Mouse (Mus musculus) intestine, embryonic 16.5 days (tissue): ENCODE measurements around the gene Dapp1. TPM values are rescaled to one million over a fixed set of nuclear protein-coding genes. Genes with fewer than 3 reads are reported as not detected.
A peak's percentile ranks its signal among the peaks of the same experiment; 100 is the strongest.

Source experiments
- ATAC-seq: fragments of 200-750 bp; cut with Nextera tagmentation; 2 replicates; pipeline ENCODE4 v1.8.0; 2017; ENCODE audit warnings: moderate TSS enrichment, moderate library complexity
- H3K27ac ChIP-seq: fragments of 300-500 bp; sonication (generic); 2 replicates; pipeline ENCODE4 v1.5.1; 2014; ENCODE audit warnings: mild to moderate bottlenecking, low read length
- H3K27me3 ChIP-seq: fragments of 300-500 bp; sonication (generic); replicated peaks from 2 replicates; pipeline ENCODE4 v1.6.1; 2014; ENCODE audit warnings: low read length, control low read depth, mixed read lengths; ENCODE audit not compliant: control insufficient read depth, insufficient read depth
- H3K36me3 ChIP-seq: fragments of 300-500 bp; sonication (generic); 2 replicates; pipeline ENCODE4 v1.6.1; 2014; ENCODE audit warnings: low read length, control low read depth; ENCODE audit not compliant: control insufficient read depth, insufficient read depth
- H3K4me1 ChIP-seq: fragments of 300-500 bp; sonication (generic); 2 replicates; pipeline ENCODE4 v1.6.1; 2014; ENCODE audit warnings: low read length, control low read depth, mixed read lengths; ENCODE audit not compliant: control insufficient read depth, insufficient read depth
- H3K4me2 ChIP-seq: fragments of 300-500 bp; sonication (generic); 2 replicates; pipeline ENCODE4 v1.6.1; 2014; ENCODE audit warnings: low read depth, low read length, control low read depth
- H3K4me3 ChIP-seq: fragments of 300-500 bp; sonication (generic); 2 replicates; pipeline ENCODE4 v1.5.1; 2014; ENCODE audit warnings: mild to moderate bottlenecking, low read length
- H3K9ac ChIP-seq: fragments of 300-500 bp; sonication (generic); 2 replicates; pipeline ENCODE4 v1.6.1; 2014; ENCODE audit warnings: low read depth, low read length
- H3K9me3 ChIP-seq: fragments of 300-500 bp; sonication (generic); 2 replicates; pipeline ENCODE4 v1.6.1; 2016; ENCODE audit warnings: low read length, control low read depth; ENCODE audit not compliant: control insufficient read depth
- WGBS: fragments of 180-500 bp; shearing (Covaris S2); extraction: QIAGEN DNeasy Blood & Tissue Kit; methylation state at CpG from one replicate; pipeline ENCODE4 v1.1.7; 2014; 5-methylcytosine and 5-hydroxymethylcytosine counted together
- polyA plus RNA-seq: library from polyadenylated mRNA; unstranded; fragments of >200 nt; fragmentation: Nextera tagmentation; extraction: Ambion mirVana; gene quantifications from 2 replicates; pipeline ENCODE4 v1.2.1, GENCODE M21; 2015

Gene Dapp1
- polyA plus RNA-seq, 1 experiment from 2014 or later, result 35.8 TPM

DNA sequence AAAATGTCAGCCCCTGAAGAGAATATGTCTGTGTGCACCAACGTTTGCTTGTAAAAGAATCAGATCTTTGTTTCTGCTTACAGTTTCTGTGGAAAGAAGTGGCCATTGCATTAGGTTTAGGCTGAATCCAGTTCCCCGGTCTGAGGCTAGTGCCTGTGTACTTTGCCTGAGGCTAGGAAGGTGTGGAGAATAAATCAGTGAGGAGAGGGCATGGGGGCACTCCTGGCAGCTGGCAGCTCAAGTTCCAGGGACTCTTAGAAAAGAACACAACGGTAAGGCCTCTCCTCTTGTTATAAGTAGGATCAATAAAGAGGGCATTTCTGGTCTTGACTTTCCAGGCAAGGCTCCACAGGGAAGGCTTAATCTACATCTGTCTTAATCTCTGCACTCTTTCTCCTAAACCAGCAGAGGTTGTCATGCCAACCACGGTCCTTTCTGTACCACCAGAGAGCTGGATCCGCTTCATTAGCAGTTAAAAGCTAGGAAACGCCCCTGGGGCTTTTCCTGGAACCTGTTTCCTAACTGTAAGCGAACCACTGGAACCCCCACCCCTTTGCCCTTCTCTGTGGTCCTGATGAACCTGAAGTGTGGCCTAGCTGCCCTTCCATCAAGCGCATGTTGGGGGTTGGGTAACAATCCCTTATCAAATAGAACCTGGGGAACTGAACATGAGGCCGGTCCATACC is 4.3 kb downstream of the Dapp1 start:
- no peak overlapping the region; the same call in 1 of the 2 replicates for H3K27ac ChIP-seq
- no peak overlapping the region for H3K4me2 ChIP-seq
- ATAC-seq, result no peak
- no peaks in the 10 kb centered on the region for H3K36me3 ChIP-seq
- no peak overlapping the region for H3K4me3 ChIP-seq
- 61% methylated on average over 9 of the region's 9 CpGs for WGBS
- peaks cover 10% of the 10 kb centered on the region; the same call in 1 of the 2 replicates for H3K4me1 ChIP-seq
- no peak overlapping the region for H3K9ac ChIP-seq
- H3K27me3 ChIP-seq, result no peaks in the 10 kb centered on the region
- H3K9me3 ChIP-seq, result no peaks in the 10 kb centered on the region

DNA sequence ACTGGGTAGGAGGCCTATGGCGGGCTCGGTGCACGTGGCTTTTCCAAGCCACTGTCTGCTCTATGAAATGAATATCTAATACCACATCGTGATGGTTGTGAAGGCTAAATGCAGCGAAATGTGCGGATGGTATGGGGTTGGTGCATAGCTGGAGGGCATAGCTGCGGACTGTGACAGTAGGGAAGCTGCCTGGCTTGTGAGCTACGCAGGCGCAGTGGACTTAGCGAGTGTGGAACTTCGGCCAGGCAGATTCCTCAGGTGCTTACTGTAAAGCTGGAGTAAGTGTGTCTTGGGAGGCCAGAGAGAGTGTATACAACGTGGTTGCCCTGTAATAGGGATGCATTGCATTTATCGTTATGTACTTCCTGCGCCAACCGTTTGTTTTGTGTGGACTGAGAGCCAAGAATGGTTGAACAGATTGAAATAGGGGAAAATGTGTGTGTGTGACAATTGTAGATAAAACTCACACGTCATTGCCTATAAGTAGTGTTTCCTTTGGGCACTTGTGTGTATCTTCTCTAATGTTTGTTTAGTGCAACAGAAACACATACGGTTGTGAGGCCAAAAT is 5.4 kb downstream of the Dapp1 start:
- H3K36me3 ChIP-seq, result no peaks in the 10 kb centered on the region
- H3K9me3 ChIP-seq, result no peaks in the 10 kb centered on the region
- WGBS, result 89% methylated on average over 17 of the region's 17 CpGs
- no peak overlapping the region for H3K4me2 ChIP-seq
- H3K4me3 ChIP-seq, result no peak overlapping the region
- H3K27ac ChIP-seq, result no peak overlapping the region
- H3K4me1 ChIP-seq, result peaks cover 10% of the 10 kb centered on the region; the same call in 1 of the 2 replicates
- no peak for ATAC-seq
- no peaks in the 10 kb centered on the region for H3K27me3 ChIP-seq
- no peak overlapping the region for H3K9ac ChIP-seq

DNA sequence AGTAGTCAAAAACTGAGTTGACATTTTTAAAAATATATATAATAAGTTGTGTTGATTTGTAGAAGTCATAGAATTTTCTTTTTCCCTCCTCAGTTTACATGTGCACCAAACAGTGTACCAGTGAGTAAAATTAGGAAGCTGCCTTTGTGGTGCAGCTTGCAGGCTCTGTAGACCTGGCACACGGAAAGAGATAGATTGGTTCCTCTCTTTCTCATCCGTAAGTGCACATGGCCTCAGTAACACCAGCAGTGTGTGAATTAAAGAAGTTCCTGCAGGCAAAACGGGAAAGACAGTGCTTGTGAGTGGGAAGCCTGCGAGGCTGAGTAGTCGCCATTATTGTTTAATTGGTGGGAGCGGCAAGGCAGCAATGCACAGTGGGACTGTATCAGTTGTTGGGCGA is 5.9 kb downstream of the Dapp1 start:
- Histone ChIP-seq H3K27ac (no peak overlapping the region), H3K9ac (no peak overlapping the region), H3K4me3 (no peak overlapping the region), H3K4me2 (no peak overlapping the region), H3K27me3 (no peaks in the 10 kb centered on the region), H3K9me3 (no peaks in the 10 kb centered on the region), H3K36me3 (no peaks in the 10 kb centered on the region), H3K4me1 (peaks cover 10% of the 10 kb centered on the region; the same call in 1 of the 2 replicates)
- WGBS, result 80% methylated on average over 7 of the region's 7 CpGs
- no peak for ATAC-seq

DNA sequence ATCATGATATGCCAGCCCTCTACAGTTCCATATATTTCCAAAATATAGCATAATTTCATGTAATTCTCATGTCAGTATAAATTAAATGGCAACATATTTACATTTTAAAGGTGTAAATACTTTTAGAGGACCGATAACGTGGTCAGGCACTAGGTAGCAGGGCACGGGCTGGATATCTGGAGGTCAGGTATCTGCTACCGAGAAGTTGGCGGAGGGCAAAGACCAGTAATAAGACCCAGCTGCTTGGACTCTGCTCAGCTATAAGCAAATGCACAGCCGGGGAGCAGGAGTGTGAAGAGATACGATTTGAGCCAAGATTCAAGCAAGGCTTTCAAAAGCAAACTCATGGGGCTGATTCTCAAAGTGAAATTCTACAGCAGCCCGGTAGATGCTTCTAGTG is 7.0 kb downstream of the Dapp1 start:
- WGBS, result 67% methylated on average over 8 of the region's 8 CpGs
- H3K27me3 ChIP-seq, result no peaks in the 10 kb centered on the region
- H3K4me2 ChIP-seq, result no peak overlapping the region
- peak; percentile 61 for ATAC-seq
- no peak overlapping the region for H3K4me3 ChIP-seq
- H3K36me3 ChIP-seq, result no peaks in the 10 kb centered on the region
- no peak overlapping the region for H3K9ac ChIP-seq
- no peaks in the 10 kb centered on the region for H3K9me3 ChIP-seq
- peak overlapping the region; percentile 59 for H3K27ac ChIP-seq
- peaks cover 11% of the 10 kb centered on the region; the same call in 1 of the 2 replicates for H3K4me1 ChIP-seq

DNA sequence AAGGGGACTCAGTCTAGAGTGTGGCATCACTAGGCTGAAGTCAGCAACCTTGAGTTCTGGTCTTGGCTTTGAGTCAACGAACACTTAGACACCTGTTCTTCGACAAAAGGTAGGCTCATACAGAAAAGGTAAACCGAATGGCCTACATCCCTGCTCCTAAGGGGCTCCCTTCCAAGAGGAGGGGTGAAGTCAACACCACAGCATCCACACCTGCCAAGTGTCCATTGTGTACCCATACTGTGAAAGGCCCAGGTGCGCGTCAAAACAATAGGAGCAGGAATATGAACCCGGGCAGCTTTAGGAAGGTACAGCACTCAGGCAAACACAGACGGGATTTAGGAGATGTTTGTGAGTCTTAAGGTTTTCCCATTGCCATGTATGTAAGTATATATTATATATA is 8.4 kb downstream of the Dapp1 start:
- no peak overlapping the region for H3K9ac ChIP-seq
- no peak for ATAC-seq
- H3K27ac ChIP-seq, result peak overlapping the region; percentile 58; the same call in 1 of the 2 replicates
- 94% methylated on average over 7 of the region's 7 CpGs for WGBS
- no peak overlapping the region for H3K4me3 ChIP-seq
- 0 out of 2 replicates have a peak, but pooled peaks cover 8% of the 10 kb centered on the region for H3K4me1 ChIP-seq
- no peaks in the 10 kb centered on the region for H3K36me3 ChIP-seq
- H3K27me3 ChIP-seq, result no peaks in the 10 kb centered on the region
- no peaks in the 10 kb centered on the region for H3K9me3 ChIP-seq
- H3K4me2 ChIP-seq, result no peak overlapping the region

DNA sequence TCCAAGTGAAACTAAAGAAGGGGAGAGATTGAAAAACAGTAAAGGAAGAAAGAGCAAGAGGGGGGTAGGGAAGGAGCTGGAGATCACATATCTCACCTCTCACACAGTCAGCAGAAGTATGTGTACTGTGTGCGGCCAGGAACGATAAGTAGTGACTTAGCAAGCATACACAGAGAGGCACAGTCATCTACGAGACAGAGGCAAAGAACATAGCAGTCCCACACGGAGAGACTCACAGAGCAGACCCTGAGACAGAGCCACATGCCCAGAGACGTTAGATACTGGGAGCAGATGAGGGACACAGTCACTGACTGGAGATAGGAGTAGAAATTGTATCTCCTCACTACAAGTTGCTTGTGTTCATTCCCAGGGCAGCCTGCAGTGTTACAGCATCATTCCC is 9.1 kb downstream of the Dapp1 start:
- WGBS, result 80% methylated on average over 5 of the region's 5 CpGs
- Histone ChIP-seq H3K9me3 (no peaks in the 10 kb centered on the region), H3K27me3 (no peaks in the 10 kb centered on the region), H3K4me1 (0 out of 2 replicates have a peak, but pooled peaks cover 8% of the 10 kb centered on the region), H3K36me3 (no peaks in the 10 kb centered on the region), H3K9ac (no peak overlapping the region), H3K4me2 (no peak overlapping the region), H3K4me3 (no peak overlapping the region), H3K27ac (peak overlapping the region; percentile 58)
- ATAC-seq, result peak; percentile 54

DNA sequence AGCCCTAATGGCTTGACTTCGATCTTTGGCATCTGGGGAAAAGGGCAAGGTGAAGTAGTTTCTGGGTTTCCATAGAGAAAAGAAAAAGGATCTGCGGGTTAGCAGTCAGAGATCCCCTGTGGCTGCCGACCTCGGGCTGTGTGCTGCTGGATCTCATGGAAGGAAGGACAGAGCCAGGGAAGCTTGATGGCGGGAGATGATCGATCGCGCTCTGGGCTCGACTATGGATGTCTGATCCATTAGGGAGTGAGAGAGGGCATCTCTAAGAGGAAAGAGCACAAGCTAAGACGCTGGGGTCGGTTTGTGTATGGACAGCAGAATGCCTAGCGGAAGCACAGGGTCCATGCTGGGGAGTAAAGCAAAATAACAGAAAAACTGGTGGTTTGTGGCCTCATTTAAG is 11.4 kb downstream of the Dapp1 start:
- Histone ChIP-seq H3K9me3 (no peaks in the 10 kb centered on the region), H3K36me3 (no peaks in the 10 kb centered on the region), H3K4me3 (no peak overlapping the region), H3K9ac (no peak overlapping the region), H3K27ac (peak overlapping the region; percentile 1; the same call in 1 of the 2 replicates), H3K27me3 (no peaks in the 10 kb centered on the region), H3K4me1 (0 out of 2 replicates have a peak, but pooled peaks cover 8% of the 10 kb centered on the region), H3K4me2 (peak overlapping the region; percentile 4; the same call in 1 of the 2 replicates)
- WGBS, result 53% methylated on average over 12 of the region's 12 CpGs
- no peak for ATAC-seq

DNA sequence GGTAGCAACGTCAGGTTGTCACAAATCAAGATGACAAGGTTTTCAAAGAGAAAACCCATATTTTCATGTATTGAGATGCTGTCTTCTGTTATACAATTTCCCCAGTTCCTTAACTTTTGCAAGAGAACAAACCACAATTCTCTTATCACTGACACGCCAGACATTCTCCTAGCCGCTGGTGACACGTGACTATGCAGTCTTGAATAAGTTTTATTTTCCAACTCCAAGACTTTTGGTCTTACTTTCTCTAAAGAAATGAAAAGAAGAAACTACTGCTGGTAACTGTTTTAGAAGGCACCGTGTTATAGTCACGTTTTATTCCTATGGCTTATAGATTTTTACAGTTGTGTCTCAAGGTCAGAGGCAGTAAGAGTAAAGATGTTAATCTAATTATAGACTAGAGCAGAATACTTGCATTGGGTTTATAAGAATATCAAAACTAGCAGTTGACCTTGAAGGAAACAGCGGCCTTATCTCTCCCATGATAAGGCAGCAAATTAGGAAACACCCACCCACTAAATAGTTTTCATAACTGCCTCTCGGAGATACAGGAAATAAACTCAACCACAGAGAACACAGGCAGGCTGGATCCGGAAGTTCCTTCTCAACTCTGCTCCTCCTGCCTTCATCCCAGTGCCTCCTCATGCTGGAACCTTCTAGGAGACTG is 12.4 kb downstream of the Dapp1 start:
- Histone ChIP-seq H3K36me3 (no peaks in the 10 kb centered on the region), H3K4me2 (peak overlapping the region; percentile 11; the same call in 1 of the 2 replicates), H3K27me3 (no peaks in the 10 kb centered on the region), H3K9me3 (no peaks in the 10 kb centered on the region), H3K9ac (no peak overlapping the region), H3K4me1 (0 out of 2 replicates have a peak, but pooled peaks cover 8% of the 10 kb centered on the region), H3K4me3 (no peak overlapping the region), H3K27ac (peak overlapping the region; percentile 40)
- 55% methylated on average over 9 of the region's 9 CpGs for WGBS
- peak; percentile 82 for ATAC-seq

DNA sequence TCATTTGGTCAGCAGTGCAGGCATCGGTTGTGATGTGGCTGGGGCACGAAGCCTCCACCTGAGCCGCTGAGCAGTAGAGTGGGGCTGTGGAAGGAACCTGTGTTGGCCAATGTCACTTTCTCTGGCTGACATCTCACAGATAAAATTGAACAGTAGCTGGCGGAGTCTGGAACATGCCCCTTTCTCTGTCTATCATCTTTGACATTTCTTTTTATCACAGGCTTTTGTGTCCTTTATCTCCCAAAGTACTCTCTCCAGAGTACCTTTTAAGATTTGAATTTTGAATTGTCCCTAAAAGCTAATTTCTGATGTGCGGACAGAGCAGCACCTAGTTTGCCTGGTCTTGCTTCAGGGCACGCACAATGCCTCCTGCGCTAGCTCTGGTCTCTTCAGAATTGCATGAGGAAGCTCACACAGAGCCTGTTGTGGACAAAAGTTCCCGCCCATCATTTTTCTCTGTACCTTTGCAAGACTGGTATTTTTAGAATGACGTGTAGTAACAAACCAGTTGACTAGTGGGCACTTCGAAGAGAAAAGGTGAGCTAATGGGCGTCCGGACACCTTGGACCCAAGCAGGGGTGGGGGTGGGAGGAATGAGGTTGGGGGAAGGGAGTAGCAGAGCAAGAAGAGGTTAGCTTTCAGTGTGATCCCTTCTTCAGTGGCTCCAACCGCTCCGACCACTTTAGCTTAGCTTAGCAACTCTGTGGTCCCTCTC is 13.1 kb downstream of the Dapp1 start:
- Histone ChIP-seq H3K4me2 (peak overlapping the region; percentile 11; the same call in 1 of the 2 replicates), H3K4me3 (no peak overlapping the region), H3K36me3 (no peaks in the 10 kb centered on the region), H3K9ac (no peak overlapping the region), H3K27ac (peak overlapping the region; percentile 40), H3K4me1 (0 out of 2 replicates have a peak, but pooled peaks cover 8% of the 10 kb centered on the region), H3K27me3 (no peaks in the 10 kb centered on the region), H3K9me3 (no peaks in the 10 kb centered on the region)
- 82% methylated on average over 14 of the region's 14 CpGs for WGBS
- ATAC-seq, result peak; percentile 29
